Mouse (Mus musculus): Measurements from ENCODE around the gene Them7. TPM values are rescaled to one million over a fixed set of nuclear protein-coding genes. Genes with fewer than 3 reads are reported as not detected.

Gene Them7
- polyA plus RNA-seq, 1 experiment from 2014 or later: 0.26 TPM

DNA sequence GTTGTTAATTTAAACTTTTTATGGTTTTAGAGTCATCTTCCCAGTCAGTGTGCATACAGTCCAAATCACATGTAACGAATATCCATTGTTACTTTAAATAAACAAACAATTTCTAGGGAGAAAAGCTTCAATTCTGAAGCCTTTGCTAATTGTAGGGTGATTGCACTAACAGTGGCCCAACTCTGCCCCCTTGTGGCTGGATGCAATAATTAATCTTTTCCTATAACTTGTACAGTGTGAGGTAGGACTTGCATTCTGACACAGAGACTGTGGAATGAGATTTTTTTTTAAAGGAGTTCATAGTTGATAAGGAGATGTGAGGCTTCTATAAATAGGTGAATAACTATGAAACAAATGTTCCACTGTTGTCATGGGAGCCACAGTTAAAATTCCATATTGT, 6.2 kb downstream of the Them7 start:
- no peaks in the 10 kb centered on the region for H3K36me3 ChIP-seq (ENCODE audit: control insufficient read depth, insufficient read depth)
- H3K27me3 ChIP-seq (replicated peaks; ENCODE audit: control insufficient read depth, insufficient read depth, low read length): no peaks in the 10 kb centered on the region
- peak; percentile 85 for TF ChIP-seq CTCF (IDR thresholded peaks at IDR 0.05; ENCODE audit: low read depth)
- no peaks in the 10 kb centered on the region for H3K9me3 ChIP-seq (ENCODE audit: control insufficient read depth)
- no peak overlapping the region for H3K4me2 ChIP-seq (replicated peaks; ENCODE audit: low read depth)
- ATAC-seq: peak; percentile 43; the same call in 1 of the 2 replicates
- H3K9ac ChIP-seq (ENCODE audit: low read depth, low read length): no peak overlapping the region
- H3K4me3 ChIP-seq (ENCODE audit: low read depth, low read length): no peak overlapping the region
- H3K27ac ChIP-seq (ENCODE audit: low read depth, low read length): no peak overlapping the region
- no peaks in the 10 kb centered on the region for H3K4me1 ChIP-seq (replicated peaks; ENCODE audit: control insufficient read depth, insufficient read depth, low read length)
- 3% methylated on average over 1 of the region's 1 CpGs for WGBS

- Histone ChIP-seq H3K4me3 (ENCODE audit: low read depth, low read length) (no peak overlapping the region), H3K9me3 (ENCODE audit: control insufficient read depth) (no peaks in the 10 kb centered on the region), H3K9ac (ENCODE audit: low read depth, low read length) (no peak overlapping the region), H3K27ac (ENCODE audit: low read depth, low read length) (no peak overlapping the region), H3K27me3 (replicated peaks; ENCODE audit: control insufficient read depth, insufficient read depth, low read length) (no peaks in the 10 kb centered on the region), H3K36me3 (ENCODE audit: control insufficient read depth, insufficient read depth) (no peaks in the 10 kb centered on the region), H3K4me2 (replicated peaks; ENCODE audit: low read depth) (no peak overlapping the region), H3K4me1 (replicated peaks; ENCODE audit: control insufficient read depth, insufficient read depth, low read length) (no peaks in the 10 kb centered on the region)
- ATAC-seq: no peak
- WGBS: 68% methylated on average over 4 of the region's 4 CpGs
- TF ChIP-seq CTCF (IDR thresholded peaks at IDR 0.05; ENCODE audit: low read depth): no peak
These were observed 8.3 kb downstream of the Them7 start for GRCm38 (mm10) chr2:105232386-105232785.

- Histone ChIP-seq H3K9me3 (ENCODE audit: control insufficient read depth) (no peaks in the 10 kb centered on the region), H3K4me1 (replicated peaks; ENCODE audit: control insufficient read depth, insufficient read depth, low read length) (no peaks in the 10 kb centered on the region), H3K36me3 (ENCODE audit: control insufficient read depth, insufficient read depth) (no peaks in the 10 kb centered on the region), H3K4me3 (ENCODE audit: low read depth, low read length) (no peak overlapping the region), H3K4me2 (replicated peaks; ENCODE audit: low read depth) (no peak overlapping the region), H3K9ac (ENCODE audit: low read depth, low read length) (no peak overlapping the region), H3K27ac (ENCODE audit: low read depth, low read length) (no peak overlapping the region), H3K27me3 (replicated peaks; ENCODE audit: control insufficient read depth, insufficient read depth, low read length) (no peaks in the 10 kb centered on the region)
- no peak for TF ChIP-seq CTCF (IDR thresholded peaks at IDR 0.05; ENCODE audit: low read depth)
- WGBS: 56% methylated on average over 6 of the region's 6 CpGs
- ATAC-seq: no peak
These were observed 10.2 kb downstream of the Them7 start for GRCm38 (mm10) chr2:105234278-105234677.

DNA sequence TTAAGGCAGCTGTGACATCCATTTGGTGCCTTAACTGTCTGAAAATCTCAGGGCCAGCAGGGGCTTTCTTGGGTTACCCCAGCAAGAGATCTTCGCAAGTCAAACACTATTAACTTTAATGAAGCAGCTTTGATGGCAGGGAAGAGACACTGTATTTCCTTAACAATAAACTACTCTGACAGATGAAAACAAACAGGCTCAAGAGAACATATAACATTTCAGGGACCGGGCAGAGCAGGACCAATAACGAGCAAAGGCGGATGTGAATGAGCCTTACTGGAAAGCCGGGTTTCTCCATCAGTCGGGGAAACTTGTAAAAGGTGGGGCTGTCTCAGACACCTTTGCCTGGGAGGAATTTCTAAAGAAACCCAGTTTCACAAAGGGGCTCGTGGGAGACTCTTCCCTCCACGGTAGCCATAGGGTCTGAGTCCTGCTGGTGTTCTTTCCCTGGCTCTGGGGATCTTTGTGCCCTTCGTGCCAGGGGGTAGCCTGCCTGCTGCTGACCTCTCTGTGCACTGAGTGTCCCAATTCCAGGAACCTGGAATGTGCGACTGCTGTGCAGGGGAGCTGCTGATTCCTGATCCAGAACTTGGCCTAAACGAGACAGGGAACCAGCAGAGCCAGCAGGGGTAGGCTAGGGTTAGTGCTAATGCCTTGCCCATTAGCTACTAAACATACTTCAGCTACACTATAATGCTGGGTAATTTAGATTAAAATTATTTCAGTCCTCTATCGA, 11.4 kb downstream of the Them7 start:
- Histone ChIP-seq H3K9ac (ENCODE audit: low read depth, low read length) (no peak overlapping the region), H3K27me3 (replicated peaks; ENCODE audit: control insufficient read depth, insufficient read depth, low read length) (no peaks in the 10 kb centered on the region), H3K4me3 (ENCODE audit: low read depth, low read length) (no peak overlapping the region), H3K27ac (ENCODE audit: low read depth, low read length) (no peak overlapping the region), H3K36me3 (ENCODE audit: control insufficient read depth, insufficient read depth) (no peaks in the 10 kb centered on the region), H3K9me3 (ENCODE audit: control insufficient read depth) (no peaks in the 10 kb centered on the region), H3K4me2 (replicated peaks; ENCODE audit: low read depth) (no peak overlapping the region), H3K4me1 (replicated peaks; ENCODE audit: control insufficient read depth, insufficient read depth, low read length) (no peaks in the 10 kb centered on the region)
- TF ChIP-seq CTCF (IDR thresholded peaks at IDR 0.05; ENCODE audit: low read depth): no peak
- 64% methylated on average over 12 of the region's 12 CpGs for WGBS
- no peak for ATAC-seq

DNA sequence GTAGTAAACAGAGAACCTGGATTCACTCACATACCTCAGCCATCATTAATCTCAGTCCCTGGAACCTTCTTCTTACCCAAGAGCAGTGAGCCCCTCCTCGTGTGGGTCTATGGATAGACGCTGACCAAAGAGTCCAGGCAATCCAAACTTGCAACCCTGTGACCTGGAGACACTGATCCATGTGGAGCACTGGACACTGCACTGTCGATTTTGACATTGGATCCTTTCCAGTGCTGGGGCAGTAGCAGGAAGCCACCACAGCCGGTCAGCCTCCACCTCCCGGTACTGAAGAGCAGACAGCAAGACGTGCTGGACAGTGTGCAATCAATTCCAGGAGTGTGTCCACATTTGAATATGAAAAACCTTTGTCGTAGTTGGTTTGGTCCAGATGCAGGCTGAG, 13.3 kb downstream of the Them7 start:
- Histone ChIP-seq H3K36me3 (ENCODE audit: control insufficient read depth, insufficient read depth) (no peaks in the 10 kb centered on the region), H3K27me3 (replicated peaks; ENCODE audit: control insufficient read depth, insufficient read depth, low read length) (no peaks in the 10 kb centered on the region), H3K4me2 (replicated peaks; ENCODE audit: low read depth) (no peak overlapping the region), H3K9ac (ENCODE audit: low read depth, low read length) (no peak overlapping the region), H3K27ac (ENCODE audit: low read depth, low read length) (no peak overlapping the region), H3K4me3 (ENCODE audit: low read depth, low read length) (no peak overlapping the region), H3K9me3 (ENCODE audit: control insufficient read depth) (no peaks in the 10 kb centered on the region), H3K4me1 (replicated peaks; ENCODE audit: control insufficient read depth, insufficient read depth, low read length) (no peaks in the 10 kb centered on the region)
- WGBS: 51% methylated on average over 7 of the region's 7 CpGs
- ATAC-seq: no peak
- TF ChIP-seq CTCF (IDR thresholded peaks at IDR 0.05; ENCODE audit: low read depth): no peak

- TF ChIP-seq CTCF (IDR thresholded peaks at IDR 0.05; ENCODE audit: low read depth): no peak
- H3K9ac ChIP-seq (ENCODE audit: low read depth, low read length): no peak overlapping the region
- H3K4me1 ChIP-seq (replicated peaks; ENCODE audit: control insufficient read depth, insufficient read depth, low read length): no peaks in the 10 kb centered on the region
- no peak overlapping the region for H3K27ac ChIP-seq (ENCODE audit: low read depth, low read length)
- 74% methylated on average over 2 of the region's 2 CpGs for WGBS
- no peak for ATAC-seq
- no peaks in the 10 kb centered on the region for H3K27me3 ChIP-seq (replicated peaks; ENCODE audit: control insufficient read depth, insufficient read depth, low read length)
- no peak overlapping the region for H3K4me3 ChIP-seq (ENCODE audit: low read depth, low read length)
- H3K4me2 ChIP-seq (replicated peaks; ENCODE audit: low read depth): no peak overlapping the region
- H3K36me3 ChIP-seq (ENCODE audit: control insufficient read depth, insufficient read depth): no peaks in the 10 kb centered on the region
- no peaks in the 10 kb centered on the region for H3K9me3 ChIP-seq (ENCODE audit: control insufficient read depth)
These were observed 13.7 kb downstream of the Them7 start for GRCm38 (mm10) chr2:105237841-105238240.

Measured in intestine, postnatal 0 days (tissue).